Mouse (Mus musculus): Measurements from ENCODE around the gene A2m. TPM values are rescaled to one million over a fixed set of nuclear protein-coding genes. Genes with fewer than 3 reads are reported as not detected.

Gene A2m
- polyA plus RNA-seq (2016; fragmentation: Nextera tagmentation; extraction: Ambion mirVana): 5.2 and 8.8 TPM in 2 replicates

- no peaks in the 10 kb centered on the region for H3K9me3 ChIP-seq (replicated peaks)
- no peak for DNase-seq (ENCODE audit: low spot score)
- WGBS: 89% methylated on average over 8 of the region's 8 CpGs
- H3K4me3 ChIP-seq: peak within 1 kb of the TSS; percentile 51
- peak within 1 kb of the TSS; percentile 85 for H3K27ac ChIP-seq (replicated peaks)
- no peaks in the 10 kb centered on the region for H3K36me3 ChIP-seq
- peaks cover 15% of the 10 kb centered on the region for H3K4me1 ChIP-seq
- H3K27me3 ChIP-seq (ENCODE audit: low read depth, poor library complexity, severe bottlenecking): peaks cover 18% of the 10 kb centered on the region; the same call in 1 of the 2 replicates
Observed at GRCm38 (mm10) chr6:121635076-121635475, at the start of gene A2m. A2m (plus strand) TSS chr6:121635376.

GRCm38 (mm10) chr6:121590131-121590530, 45.0 kb upstream of the A2m start:
- H3K9me3 ChIP-seq (replicated peaks): no peaks in the 10 kb centered on the region
- H3K27me3 ChIP-seq (ENCODE audit: low read depth, poor library complexity, severe bottlenecking): no peaks in the 10 kb centered on the region
- H3K4me1 ChIP-seq: no peaks in the 10 kb centered on the region
- no peak overlapping the region for H3K4me3 ChIP-seq
- WGBS: 67% methylated on average over 1 of the region's 1 CpGs
- no peaks in the 10 kb centered on the region for H3K36me3 ChIP-seq
- no peak for DNase-seq (ENCODE audit: low spot score)
- no peak overlapping the region for H3K27ac ChIP-seq (replicated peaks)

- Histone ChIP-seq H3K36me3 (no peaks in the 10 kb centered on the region), H3K4me3 (no peak overlapping the region), H3K4me1 (no peaks in the 10 kb centered on the region), H3K27me3 (ENCODE audit: low read depth, poor library complexity, severe bottlenecking) (no peaks in the 10 kb centered on the region), H3K27ac (replicated peaks) (no peak overlapping the region), H3K9me3 (replicated peaks) (no peaks in the 10 kb centered on the region)
- no peak for DNase-seq (ENCODE audit: low spot score)
- WGBS: 91% methylated on average over 1 of the region's 1 CpGs
Observed at GRCm38 (mm10) chr6:121600927-121601326, 34.2 kb upstream of the A2m start.

- Histone ChIP-seq H3K36me3 (no peaks in the 10 kb centered on the region), H3K27me3 (ENCODE audit: low read depth, poor library complexity, severe bottlenecking) (no peaks in the 10 kb centered on the region), H3K9me3 (replicated peaks) (no peaks in the 10 kb centered on the region), H3K4me3 (no peak overlapping the region), H3K27ac (replicated peaks) (no peak overlapping the region), H3K4me1 (no peaks in the 10 kb centered on the region)
- no peak for DNase-seq (ENCODE audit: low spot score)
Observed at GRCm38 (mm10) chr6:121607861-121608260, 27.3 kb upstream of the A2m start.

- H3K36me3 ChIP-seq: no peaks in the 10 kb centered on the region
- no peaks in the 10 kb centered on the region for H3K27me3 ChIP-seq (ENCODE audit: low read depth, poor library complexity, severe bottlenecking)
- H3K27ac ChIP-seq (replicated peaks): no peak overlapping the region
- no peak overlapping the region for H3K4me3 ChIP-seq
- DNase-seq (ENCODE audit: low spot score): no peak
- WGBS: 55% methylated on average over 3 of the region's 3 CpGs
- H3K4me1 ChIP-seq: 0 out of 2 replicates have a peak, but pooled peaks cover 2% of the 10 kb centered on the region
- H3K9me3 ChIP-seq (replicated peaks): no peaks in the 10 kb centered on the region
Observed at GRCm38 (mm10) chr6:121611796-121612195, 23.4 kb upstream of the A2m start.

- Histone ChIP-seq H3K36me3 (no peaks in the 10 kb centered on the region), H3K9me3 (replicated peaks) (no peaks in the 10 kb centered on the region), H3K27me3 (ENCODE audit: low read depth, poor library complexity, severe bottlenecking) (no peaks in the 10 kb centered on the region), H3K27ac (replicated peaks) (no peak overlapping the region), H3K4me3 (no peak overlapping the region), H3K4me1 (peaks cover 7% of the 10 kb centered on the region)
- 43% methylated on average over 3 of the region's 3 CpGs for WGBS
- no peak for DNase-seq (ENCODE audit: low spot score)
Observed at GRCm38 (mm10) chr6:121617476-121617875, 17.7 kb upstream of the A2m start.

- H3K4me3 ChIP-seq: no peak overlapping the region
- H3K36me3 ChIP-seq: no peaks in the 10 kb centered on the region
- DNase-seq (ENCODE audit: low spot score): no peak
- no peaks in the 10 kb centered on the region for H3K4me1 ChIP-seq
- no peak overlapping the region for H3K27ac ChIP-seq (replicated peaks)
- H3K9me3 ChIP-seq (replicated peaks): no peaks in the 10 kb centered on the region
- no peaks in the 10 kb centered on the region for H3K27me3 ChIP-seq (ENCODE audit: low read depth, poor library complexity, severe bottlenecking)
- 77% methylated on average over 2 of the region's 2 CpGs for WGBS
Observed at GRCm38 (mm10) chr6:121622525-121622924, 12.7 kb upstream of the A2m start.

- H3K4me1 ChIP-seq: peaks cover 15% of the 10 kb centered on the region
- no peaks in the 10 kb centered on the region for H3K36me3 ChIP-seq
- DNase-seq (ENCODE audit: low spot score): no peak
- H3K9me3 ChIP-seq (replicated peaks): no peaks in the 10 kb centered on the region
- WGBS: 84% methylated on average over 13 of the region's 13 CpGs
- H3K4me3 ChIP-seq: no peak overlapping the region
- H3K27me3 ChIP-seq (ENCODE audit: low read depth, poor library complexity, severe bottlenecking): peaks cover 18% of the 10 kb centered on the region; the same call in 1 of the 2 replicates
- no peak overlapping the region for H3K27ac ChIP-seq (replicated peaks)
Observed at GRCm38 (mm10) chr6:121634520-121634919, 656 bp upstream of the A2m start.

GRCm38 (mm10) chr6:121635878-121636371, 749 bp downstream of the A2m start:
- no peaks in the 10 kb centered on the region for H3K9me3 ChIP-seq (replicated peaks)
- no peaks in the 10 kb centered on the region for H3K36me3 ChIP-seq
- peak overlapping the region; percentile 85 for H3K27ac ChIP-seq (replicated peaks)
- 3% methylated on average over 12 of the region's 12 CpGs for WGBS
- H3K27me3 ChIP-seq (ENCODE audit: low read depth, poor library complexity, severe bottlenecking): peaks cover 18% of the 10 kb centered on the region; the same call in 1 of the 2 replicates
- peak overlapping the region; percentile 51 for H3K4me3 ChIP-seq
- peaks cover 15% of the 10 kb centered on the region for H3K4me1 ChIP-seq
- DNase-seq (ENCODE audit: low spot score): peak; percentile 72

- WGBS: 80% methylated on average over 11 of the region's 11 CpGs
- Histone ChIP-seq H3K9me3 (replicated peaks) (no peaks in the 10 kb centered on the region), H3K27me3 (ENCODE audit: low read depth, poor library complexity, severe bottlenecking) (no peaks in the 10 kb centered on the region), H3K36me3 (no peaks in the 10 kb centered on the region), H3K27ac (replicated peaks) (no peak overlapping the region), H3K4me1 (no peaks in the 10 kb centered on the region), H3K4me3 (no peak overlapping the region)
- DNase-seq (ENCODE audit: low spot score): no peak
Observed at GRCm38 (mm10) chr6:121648499-121648898, 13.3 kb downstream of the A2m start.

Other genes starting within 250 kb of the A2m start
- 0.23 and 0.67 TPM in 2 replicates for gene Iqsec3, start 161.7 kb upstream of the A2m start, polyA plus RNA-seq (2016; fragmentation: Nextera tagmentation; extraction: Ambion mirVana)
- not detected in 2 replicates for gene Gm7298, start 97.6 kb downstream of the A2m start, polyA plus RNA-seq (2016; fragmentation: Nextera tagmentation; extraction: Ambion mirVana)
- not detected in 2 replicates for gene Mug1, start 203.2 kb downstream of the A2m start, polyA plus RNA-seq (2016; fragmentation: Nextera tagmentation; extraction: Ambion mirVana)

Data from midbrain, embryonic 10.5 days (tissue).